Mouse (Mus musculus): ENCODE data around the gene Optc.

GRCm38 (mm10) chr1:133917456-133918087 is 9.8 kb upstream of the Optc start:
- no peak for TF ChIP-seq POLR2A (IDR thresholded peaks at IDR 0.05; ENCODE audit: control insufficient read depth in 1 of 2, insufficient read depth in 1 of 2, low read depth in 1 of 2, low read length in 2 of 2, poor library complexity in 1 of 2)
- TF ChIP-seq TCF12 (IDR thresholded peaks at IDR 0.05; ENCODE audit: low read depth, low read length): no peak
- TF ChIP-seq CTCF (IDR thresholded peaks at IDR 0.05 in 2 of 3, conservative IDR thresholded peaks at IDR 0.05 in 1 of 3; ENCODE audit: control insufficient read depth in 1 of 3, insufficient read depth in 1 of 3, low read depth in 2 of 3, low read length in 3 of 3, poor library complexity in 1 of 3, severe bottlenecking in 1 of 3): no peak
- no peak for TF ChIP-seq USF2 (IDR thresholded peaks at IDR 0.05; ENCODE audit: borderline replicate concordance in 1 of 2, insufficient read depth in 1 of 2, low read depth in 1 of 2, low read length in 2 of 2)
- TF ChIP-seq GABPA (IDR thresholded peaks at IDR 0.05; ENCODE audit: low read depth, low read length): no peak
- no peak for TF ChIP-seq SIN3A (IDR thresholded peaks at IDR 0.05; ENCODE audit: low read length)
- TF ChIP-seq GATA1 (IDR thresholded peaks at IDR 0.05; ENCODE audit: low read depth, low read length): no peak
- no peak for TF ChIP-seq JUND (IDR thresholded peaks at IDR 0.05; ENCODE audit: low read depth, low read length)
- TF ChIP-seq KAT2A (conservative IDR thresholded peaks at IDR 0.05; ENCODE audit: low read depth, low read length): no peak
- TF ChIP-seq UBTF (IDR thresholded peaks at IDR 0.05; ENCODE audit: borderline replicate concordance, insufficient read depth, low read depth, low read length): no peak
- no peak for TF ChIP-seq MAFK (IDR thresholded peaks at IDR 0.05; ENCODE audit: borderline replicate concordance, low read depth, low read length)
